Mouse (Mus musculus) ES-Bruce4 (cell line): ENCODE results near the gene Klk4. TPM values are rescaled to one million over a fixed set of nuclear protein-coding genes. Genes with fewer than 3 reads are reported as not detected.
A peak's percentile ranks its signal among the peaks of the same experiment; 100 is the strongest.

Source experiments
- H3K27ac ChIP-seq: 2 replicates; pipeline ENCODE4 v1.5.1; 2012; ENCODE audit warnings: low read length, inconsistent platforms; ENCODE audit not compliant: insufficient read depth
- H3K27me3 ChIP-seq: 2 replicates; pipeline ENCODE4 v1.6.1; 2012; ENCODE audit warnings: mild to moderate bottlenecking, low read length, inconsistent platforms; ENCODE audit not compliant: control insufficient read depth, poor library complexity, insufficient read depth, severe bottlenecking
- H3K36me3 ChIP-seq: 2 replicates; pipeline ENCODE4 v1.6.1; 2012; ENCODE audit warnings: inconsistent platforms, mild to moderate bottlenecking, low read length, moderate library complexity; ENCODE audit not compliant: control insufficient read depth, poor library complexity, insufficient read depth, severe bottlenecking
- H3K4me1 ChIP-seq: one replicate; pipeline ENCODE4 v1.8.1; 2011; ENCODE audit warnings: low read length; ENCODE audit not compliant: control insufficient read depth, insufficient read depth
- H3K4me3 ChIP-seq: 2 replicates; pipeline ENCODE4 v1.5.1; 2011; ENCODE audit warnings: low read depth, mild to moderate bottlenecking, low read length
- H3K9ac ChIP-seq: 2 replicates; pipeline ENCODE4 v1.6.1; 2012; ENCODE audit warnings: low read depth, mild to moderate bottlenecking, inconsistent platforms; ENCODE audit not compliant: poor library complexity, severe bottlenecking
- H3K9me3 ChIP-seq: replicated peaks from 2 replicates; pipeline ENCODE4 v1.6.1; 2012; ENCODE audit warnings: mild to moderate bottlenecking, low read length, inconsistent platforms; ENCODE audit not compliant: control insufficient read depth, poor library complexity, insufficient read depth, severe bottlenecking
- CTCF ChIP-seq: IDR thresholded peaks from one replicate; pipeline ENCODE4 v1.8.1; 2011; ENCODE audit warnings: low read depth, low read length
- EP300 ChIP-seq: IDR thresholded peaks from 2 replicates; pipeline ENCODE4 v1.6.1; 2011; ENCODE audit warnings: low read depth, low read length; ENCODE audit not compliant: insufficient read depth
- POLR2A ChIP-seq: IDR thresholded peaks from one replicate; pipeline ENCODE4 v1.8.1; 2011; ENCODE audit warnings: low read length; ENCODE audit not compliant: insufficient read depth
- polyA plus RNA-seq: library from polyadenylated mRNA; stranded (reverse); fragments of >200 nt; gene quantifications from 2 replicates; pipeline ENCODE4 v1.2.4, GENCODE M21; 2011; ENCODE audit warnings: low read depth; ENCODE audit not compliant: missing spikeins, insufficient read depth, insufficient read length

Klk4 gene
- polyA plus RNA-seq, 1 experiment = not detected

DNA sequence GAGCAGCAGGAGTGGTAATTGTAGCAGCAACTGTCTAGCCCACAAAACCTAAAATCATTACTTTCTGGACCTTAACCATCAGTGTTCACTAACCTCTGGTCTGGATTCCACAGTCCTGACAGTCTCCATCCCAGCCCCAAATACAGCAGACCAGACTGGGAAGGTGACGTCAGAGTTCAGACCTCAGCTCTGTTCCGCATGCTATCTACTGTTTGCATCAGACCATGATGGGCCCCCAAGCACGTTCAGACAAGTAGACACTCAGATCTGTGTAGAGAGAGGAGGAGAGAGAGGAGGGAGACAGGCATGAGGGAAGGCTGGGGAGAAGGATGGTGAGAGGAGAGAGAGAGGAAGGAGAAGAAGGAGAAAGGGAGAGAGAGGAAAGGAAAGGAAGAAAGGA lies 10.8 kb downstream of the Klk4 start:
- Histone ChIP-seq H3K27me3 (no peaks in the 10 kb centered on the region), H3K4me3 (no peak overlapping the region), H3K4me1 (no peaks in the 10 kb centered on the region), H3K9ac (no peak overlapping the region), H3K9me3 (no peaks in the 10 kb centered on the region), H3K27ac (no peak overlapping the region), H3K36me3 (no peaks in the 10 kb centered on the region)
- no peak for TF ChIP-seq POLR2A
- TF ChIP-seq EP300 = no peak
- TF ChIP-seq CTCF = no peak

- H3K36me3 ChIP-seq = no peaks in the 10 kb centered on the region
- no peaks in the 10 kb centered on the region for H3K27me3 ChIP-seq
- no peaks in the 10 kb centered on the region for H3K9me3 ChIP-seq
- H3K4me3 ChIP-seq = no peak overlapping the region
- no peak for TF ChIP-seq POLR2A
- peak; percentile 91 for TF ChIP-seq CTCF
- H3K9ac ChIP-seq = no peak overlapping the region
- H3K27ac ChIP-seq = no peak overlapping the region
- H3K4me1 ChIP-seq = no peaks in the 10 kb centered on the region
Measured at GRCm38 (mm10) chr7:43894836-43895235, 13.9 kb downstream of the Klk4 start.

DNA sequence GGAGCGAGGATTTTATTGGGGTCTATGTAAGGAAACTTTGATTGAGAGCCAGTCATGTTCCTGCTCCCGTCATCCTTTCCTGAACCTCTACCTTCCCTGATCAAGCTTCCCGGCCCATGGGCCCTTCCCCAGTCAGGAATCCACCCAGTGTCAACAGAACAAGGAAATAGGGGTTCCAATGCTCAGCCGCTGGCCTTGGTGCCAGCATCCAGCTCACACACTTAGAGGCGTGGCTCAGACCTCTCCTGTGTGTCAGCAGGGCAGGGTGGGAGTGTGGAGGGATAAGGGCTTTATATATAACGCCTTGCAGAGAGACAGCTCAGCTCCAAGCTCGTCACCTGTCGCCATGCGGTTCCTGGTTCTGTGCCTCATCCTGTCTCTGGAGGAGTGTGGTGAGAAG lies 33.9 kb downstream of the Klk4 start:
- Histone ChIP-seq H3K9me3 (no peaks in the 10 kb centered on the region), H3K4me3 (no peak overlapping the region)

DNA sequence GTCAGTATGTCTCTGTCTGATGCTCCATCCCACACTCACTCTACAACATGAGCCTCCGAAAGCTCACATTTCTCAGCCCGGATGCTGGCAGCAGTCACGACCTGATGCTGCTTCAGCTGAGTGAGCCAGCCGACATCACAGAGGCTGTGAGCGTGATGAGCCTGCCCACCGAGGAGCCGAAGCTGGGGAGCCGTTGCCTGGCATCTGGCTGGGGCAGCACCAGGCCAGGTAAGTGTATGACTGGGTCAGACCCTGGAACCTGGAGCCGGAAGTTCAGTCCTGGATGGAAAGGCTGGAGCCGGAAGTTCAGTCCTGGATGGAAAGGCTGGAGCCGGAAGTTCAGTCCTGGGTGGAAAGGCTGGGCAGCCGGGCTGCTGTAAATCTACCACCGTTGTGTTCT lies 37.5 kb downstream of the Klk4 start:
- H3K27ac ChIP-seq = no peak overlapping the region
- TF ChIP-seq CTCF (no peak), EP300 (no peak), POLR2A (no peak)
- H3K4me3 ChIP-seq = no peak overlapping the region
- no peaks in the 10 kb centered on the region for H3K36me3 ChIP-seq
- H3K9me3 ChIP-seq = no peaks in the 10 kb centered on the region
- H3K4me1 ChIP-seq = peaks cover 2% of the 10 kb centered on the region
- no peak overlapping the region for H3K9ac ChIP-seq
- H3K27me3 ChIP-seq = no peaks in the 10 kb centered on the region

More for the DNA sequence above, 33.9 kb downstream of the Klk4 start:
- no peak for TF ChIP-seq EP300
- TF ChIP-seq CTCF = no peak
- TF ChIP-seq POLR2A = no peak
- Histone ChIP-seq H3K27ac (no peak overlapping the region), H3K4me1 (no peaks in the 10 kb centered on the region), H3K27me3 (no peaks in the 10 kb centered on the region), H3K9ac (no peak overlapping the region), H3K36me3 (no peaks in the 10 kb centered on the region)

DNA sequence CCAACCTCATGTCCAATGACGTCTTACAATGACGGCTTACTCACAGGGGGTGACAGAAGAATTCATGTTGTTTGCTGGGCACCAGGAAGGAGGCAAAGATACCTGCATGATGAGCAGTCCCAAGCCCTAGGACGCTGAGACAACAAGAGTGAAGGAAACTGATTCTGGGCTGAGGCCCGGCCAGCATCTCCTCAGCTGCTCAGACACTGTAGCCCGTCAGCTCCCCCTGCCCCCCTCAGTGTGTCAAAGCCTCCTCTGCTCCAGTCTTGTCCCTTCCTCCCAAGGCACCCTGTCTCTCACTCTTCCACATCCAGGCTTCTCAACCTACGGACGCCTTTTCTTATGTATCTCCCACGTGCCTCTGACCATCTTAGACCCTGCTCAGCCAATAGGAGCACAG lies 37.9 kb downstream of the Klk4 start:
- Histone ChIP-seq H3K27me3 (no peaks in the 10 kb centered on the region), H3K27ac (no peak overlapping the region), H3K36me3 (no peaks in the 10 kb centered on the region), H3K4me1 (peaks cover 2% of the 10 kb centered on the region), H3K4me3 (no peak overlapping the region), H3K9me3 (no peaks in the 10 kb centered on the region), H3K9ac (no peak overlapping the region)
- no peak for TF ChIP-seq CTCF
- no peak for TF ChIP-seq EP300
- no peak for TF ChIP-seq POLR2A

GRCm38 (mm10) chr7:43919559-43920451 lies 38.8 kb downstream of the Klk4 start:
- Histone ChIP-seq H3K27ac (no peak overlapping the region), H3K4me1 (peaks cover 2% of the 10 kb centered on the region), H3K9me3 (no peaks in the 10 kb centered on the region), H3K27me3 (no peaks in the 10 kb centered on the region), H3K9ac (no peak overlapping the region), H3K36me3 (no peaks in the 10 kb centered on the region), H3K4me3 (no peak overlapping the region)
- peak; percentile 99 for TF ChIP-seq CTCF
- TF ChIP-seq POLR2A = no peak
